Mouse (Mus musculus): ENCODE measurements around the gene Sesn1.

DNA sequence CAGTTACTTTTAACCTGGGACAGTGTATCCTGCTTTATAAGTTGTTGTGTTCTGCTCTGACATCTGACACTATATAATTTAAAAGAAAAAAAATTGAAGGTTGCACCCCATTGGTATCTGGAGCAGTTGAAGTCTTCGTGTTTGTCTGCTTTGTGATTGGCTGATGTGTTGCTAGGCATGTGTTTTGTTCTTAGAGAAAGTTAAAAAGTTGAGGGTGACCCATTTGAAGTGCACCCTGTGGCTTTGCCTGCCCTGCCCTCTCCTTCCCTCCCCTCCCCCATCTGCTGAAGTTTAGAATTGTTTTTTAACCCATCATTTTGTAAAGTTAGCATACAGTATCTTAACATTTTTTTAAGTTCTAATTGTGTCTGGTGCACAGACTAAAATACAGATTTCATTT, 71.0 kb downstream of the Sesn1 start:
- TF ChIP-seq POLR2A (IDR thresholded peaks at IDR 0.05; ENCODE audit: insufficient read depth, low read depth, low read length) (no peak), CTCF (IDR thresholded peaks at IDR 0.05; ENCODE audit: insufficient read depth, low read depth, low read length) (no peak)
